Mouse (Mus musculus) thymus, adult 18-20 months (tissue): ENCODE results near the gene Tmem236.

ENCODE experiments used
- DNase-seq, 2 experiments: peaks; one replicate each; pipeline ENCODE4 v3.0.0; 2022; ENCODE audit warnings: mixed read lengths in 2 of 2

Tmem236 gene

GRCm38 (mm10) chr2:14251938-14252337 is 77.6 kb downstream of the Tmem236 start:
- DNase-seq: no peak

GRCm38 (mm10) chr2:14258345-14258850 is 84.1 kb downstream of the Tmem236 start:
- DNase-seq: no peak

GRCm38 (mm10) chr2:14262090-14262489 is 87.8 kb downstream of the Tmem236 start:
- DNase-seq: no peak

GRCm38 (mm10) chr2:14269160-14269559 is 94.8 kb downstream of the Tmem236 start:
- DNase-seq: no peak
